Mouse (Mus musculus): Measurements from ENCODE around the gene Srxn1. TPM values are rescaled to one million over a fixed set of nuclear protein-coding genes. Genes with fewer than 3 reads are reported as not detected.

The Srxn1 gene
- 3.6 and 3.8 TPM in 2 replicates for total RNA-seq (2023)

GRCm38 (mm10) chr2:152105318-152106224 is at the start of gene Srxn1:
Gene Srxn1 (plus strand): TSS chr2:152105516.

GRCm38 (mm10) chr2:152080685-152081541 is 24.4 kb upstream of the Srxn1 start, which contains the start of gene Scrt2:
Gene Scrt2 (plus strand): TSS chr2:152081529.

GRCm38 (mm10) chr2:152143279-152144157 is 38.2 kb downstream of the Srxn1 start, which contains the start of gene Tcf15:
Gene Tcf15 (plus strand): TSS chr2:152143561.

Other genes starting within 250 kb of the Srxn1 start
- gene Angpt4, start 194.3 kb upstream of the Srxn1 start, total RNA-seq (2023) = not detected in 2 replicates
- gene Fam110a, start 125.3 kb upstream of the Srxn1 start, total RNA-seq (2023) = 28.0 and 37.0 TPM in 2 replicates
- gene Slc52a3, start 109.0 kb upstream of the Srxn1 start, total RNA-seq (2023) = 1.7 and 2.0 TPM in 2 replicates
- gene Scrt2, start 24.0 kb upstream of the Srxn1 start, total RNA-seq (2023) = not detected in 2 replicates
- not detected in 2 replicates for gene Tcf15, start 38.0 kb downstream of the Srxn1 start, total RNA-seq (2023)
- gene Csnk2a1, start 121.3 kb downstream of the Srxn1 start, total RNA-seq (2023) = 52.7 and 59.7 TPM in 2 replicates
- 119 and 165 TPM in 2 replicates for gene Tbc1d20, start 188.3 kb downstream of the Srxn1 start, total RNA-seq (2023)
- 72.2 and 90.2 TPM in 2 replicates for gene Rbck1, start 227.1 kb downstream of the Srxn1 start, total RNA-seq (2023)
- gene Trib3, start 238.5 kb downstream of the Srxn1 start, total RNA-seq (2023) = 4.0 and 5.2 TPM in 2 replicates